Mouse (Mus musculus): ENCODE results near the gene Snapc4. TPM values are rescaled to one million over a fixed set of nuclear protein-coding genes. Genes with fewer than 3 reads are reported as not detected.

Gene Snapc4
- total RNA-seq (2012; rRNA removed) (42.7 and 53.3 TPM in 2 replicates), total RNA-seq (2014; rRNA removed) (15.3 and 18.0 TPM in 2 replicates), polyA plus RNA-seq (2012; ENCODE audit: insufficient read length, low read depth) (47.1 and 48.0 TPM in 2 replicates)

DNA sequence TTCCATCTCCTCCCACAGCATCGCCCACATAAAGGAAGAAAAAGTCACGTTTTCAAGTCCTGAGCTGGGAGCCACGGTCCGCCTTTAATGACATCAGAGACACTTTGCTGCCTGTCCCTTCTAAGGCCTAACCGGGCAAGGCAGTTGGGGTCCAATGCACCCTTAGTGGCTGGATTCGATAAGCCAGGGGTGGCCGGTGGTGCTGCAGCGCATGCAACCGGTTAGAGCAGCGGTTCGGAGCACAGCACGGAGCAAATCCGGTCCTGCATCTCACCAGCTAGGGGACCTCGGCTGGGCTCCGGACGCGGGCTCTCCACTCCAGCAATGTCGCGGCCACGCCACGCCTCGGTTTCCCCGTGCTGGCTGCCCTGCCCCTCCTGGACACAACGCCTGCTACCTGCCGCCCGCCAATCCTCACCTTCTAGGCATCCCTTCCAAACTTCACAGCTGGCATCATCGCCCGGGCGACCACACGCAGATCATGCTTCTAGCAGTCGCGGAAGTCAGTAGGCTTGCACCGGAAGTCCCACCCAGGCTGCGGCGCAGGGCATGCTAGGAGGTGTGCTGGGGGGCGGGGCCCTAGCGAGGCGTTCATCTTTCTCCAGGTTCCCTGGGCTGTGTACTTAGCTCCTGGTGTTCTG is at the start of gene Snapc4:
TSS of gene Snapc4 (minus strand) at position 523 of the 641 bp plus-strand sequence.
- Histone ChIP-seq H3K9ac (ENCODE audit: insufficient read depth, low read depth) (peak within 1 kb of the TSS; percentile 61), H3K4me2 (ENCODE audit: insufficient read depth, low read depth, poor library complexity, severe bottlenecking) (peak within 1 kb of the TSS; percentile 64; the same call in 1 of the 2 replicates), H3K79me2 (replicated peaks; ENCODE audit: control insufficient read depth, extremely low read depth, insufficient read depth, poor library complexity, severe bottlenecking) (peaks cover 17% of the 10 kb centered on the region), H3K4me3 (replicated peaks in 1 of 3; ENCODE audit: low read depth in 2 of 3, low read length in 2 of 3, poor library complexity in 1 of 3) (peak within 1 kb of the TSS; percentile 80 to 94 (median 82)), H3K27me3 (replicated peaks) (no peaks in the 10 kb centered on the region), H3K4me1 (ENCODE audit: control insufficient read depth in 1 of 2, insufficient read depth in 2 of 2) (peaks cover 0 to 11% of the 10 kb centered on the region in 2 experiments; a peak in 2 of 4 replicates), H3K36me3 (replicated peaks in 1 of 2; ENCODE audit: control insufficient read depth in 1 of 2, insufficient read depth in 1 of 2, low read length in 1 of 2) (peaks cover 62 to 78% of the 10 kb centered on the region in 2 experiments), H3K9me3 (replicated peaks; ENCODE audit: low read length) (no peaks in the 10 kb centered on the region), H3K27ac (ENCODE audit: insufficient read depth, low read depth) (peak within 1 kb of the TSS; percentile 5; the same call in 1 of the 2 replicates)
- TF ChIP-seq ETS1 (conservative IDR thresholded peaks at IDR 0.05; ENCODE audit: low read depth, low read length) (no peak; the same call in 1 of the 2 replicates), JUND (conservative IDR thresholded peaks at IDR 0.05; ENCODE audit: low read depth, low read length) (no peak), EP300 (IDR thresholded peaks at IDR 0.05; ENCODE audit: low read length) (no peak), MAX (IDR thresholded peaks at IDR 0.05; ENCODE audit: low read length) (peak; percentile 94), E2F4 (IDR thresholded peaks at IDR 0.05; ENCODE audit: insufficient replicate concordance, low read depth, low read length) (no peak), CTCF (conservative IDR thresholded peaks at IDR 0.05 in 1 of 2, IDR thresholded peaks at IDR 0.05 in 1 of 2; ENCODE audit: low read depth in 2 of 2, low read length in 2 of 2) (no peak), HCFC1 (IDR thresholded peaks at IDR 0.05; ENCODE audit: low read depth, low read length) (peak; percentile 86), SIN3A (IDR thresholded peaks at IDR 0.05; ENCODE audit: low read length) (peak; percentile 97), MAFK (IDR thresholded peaks at IDR 0.05; ENCODE audit: insufficient replicate concordance, low read length) (no peak), IRF4 (IDR thresholded peaks at IDR 0.05; ENCODE audit: low read depth, low read length) (peak; percentile 42; the same call in 1 of the 2 replicates), USF1 (IDR thresholded peaks at IDR 0.05; ENCODE audit: low read depth, low read length) (no peak), UBTF (IDR thresholded peaks at IDR 0.05; ENCODE audit: low read depth, low read length) (no peak; the same call in 1 of the 2 replicates), MXI1 (IDR thresholded peaks at IDR 0.05; ENCODE audit: low read depth, low read length) (peak; percentile 99), MEF2A (IDR thresholded peaks at IDR 0.05; ENCODE audit: borderline replicate concordance, low read depth, low read length) (no peak), ZKSCAN1 (IDR thresholded peaks at IDR 0.05; ENCODE audit: borderline replicate concordance, low read depth, low read length) (no peak), POLR2AphosphoS2 (IDR thresholded peaks at IDR 0.05; ENCODE audit: low read depth, low read length) (peak; percentile 85; the same call in 1 of the 2 replicates), JUN (IDR thresholded peaks at IDR 0.05; ENCODE audit: insufficient read depth, low read depth, low read length) (no peak), RCOR1 (conservative IDR thresholded peaks at IDR 0.05; ENCODE audit: low read depth, low read length) (no peak), POLR2A (IDR thresholded peaks at IDR 0.05; ENCODE audit: low read depth, low read length) (peak; percentile 90), NELFE (IDR thresholded peaks at IDR 0.05; ENCODE audit: low read depth, low read length) (peak; percentile 90), ZC3H11A (IDR thresholded peaks at IDR 0.05; ENCODE audit: low read depth, low read length) (no peak), TCF12 (IDR thresholded peaks at IDR 0.05; ENCODE audit: low read depth, low read length) (peak; percentile 80), GABPA (IDR thresholded peaks at IDR 0.05; ENCODE audit: insufficient replicate concordance, low read depth, low read length) (no peak), CHD2 (IDR thresholded peaks at IDR 0.05; ENCODE audit: low read length) (peak; percentile 56; the same call in 1 of the 2 replicates), RAD21 (IDR thresholded peaks at IDR 0.05; ENCODE audit: low read depth, low read length) (no peak), USF2 (conservative IDR thresholded peaks at IDR 0.05; ENCODE audit: low read depth, low read length) (no peak), SMC3 (IDR thresholded peaks at IDR 0.05; ENCODE audit: low read depth, low read length) (no peak; the same call in 1 of the 2 replicates), MYC (IDR thresholded peaks at IDR 0.05; ENCODE audit: low read depth, low read length) (peak; percentile 87), KAT2A (IDR thresholded peaks at IDR 0.05; ENCODE audit: insufficient replicate concordance, low read length) (peak; percentile 75; the same call in 1 of the 2 replicates), TBP (conservative IDR thresholded peaks at IDR 0.05; ENCODE audit: low read depth, low read length) (peak; percentile 69; the same call in 1 of the 2 replicates), NRF1 (IDR thresholded peaks at IDR 0.05; ENCODE audit: low read depth, low read length) (peak; percentile 64), PAX5 (IDR thresholded peaks at IDR 0.05; ENCODE audit: low read length) (no peak), ELF1 (IDR thresholded peaks at IDR 0.05; ENCODE audit: low read depth, low read length) (peak; percentile 91), CHD1 (IDR thresholded peaks at IDR 0.05; ENCODE audit: low read depth, low read length) (no peak), ZNF384 (IDR thresholded peaks at IDR 0.05; ENCODE audit: low read depth, low read length) (no peak), MAZ (IDR thresholded peaks at IDR 0.05; ENCODE audit: low read depth, low read length) (peak; percentile 80), BHLHE40 (IDR thresholded peaks at IDR 0.05; ENCODE audit: low read depth, low read length) (peak; percentile 67), ZMIZ1 (IDR thresholded peaks at IDR 0.05; ENCODE audit: low read depth, low read length) (peak; percentile 75; the same call in 1 of the 2 replicates)
- dilution Hi-C loops (cut with MboI; ENCODE audit: extremely low pct_ligation_motif_present, extremely low pct_unique_long_range_greater_than_20kb, low sequenced_read_pairs), result no loop called here
- in situ Hi-C loops (cut with MboI; ENCODE audit: low pct_ligation_motif_present, low pct_unique_long_range_greater_than_20kb, low sequenced_read_pairs), result no loop called here
- peak; percentile 89 for DNase-seq (ENCODE audit: extremely low read depth)
